10 mouse cellular contexts compared by ENCODE assay signal in genomic region chr1:89921806-89922205, GRCm38 (mm10). TPM values are rescaled to one million over a fixed set of nuclear protein-coding genes. Genes with fewer than 3 reads are reported as not detected.
DNase-seq lines count a peak whose midpoint lies in the region; ATAC-seq and TF ChIP-seq lines count a peak whose summit lies in the region.
"Had no signal": no experiment of that assay in that cellular context is flagged by ENCODE, and none has a peak within 500 bp of the region (broad histone marks: within the 10 kb centered on the region; RNA-seq: fewer than 3 reads in every experiment).

No protein-coding gene starts in this region.

- no peak for TF ChIP-seq EP300 in lung, postnatal 0 days (IDR thresholded peaks at IDR 0.05)

- no peaks in the 10 kb centered on the region for H3K4me1 ChIP-seq in lung, embryonic 14.5 days (ENCODE audit: insufficient read depth)
- H3K4me1 ChIP-seq in lung, postnatal 0 days (ENCODE audit: insufficient read depth, low read depth, low read length) = no peaks in the 10 kb centered on the region
- peaks cover 36% of the 10 kb centered on the region for H3K4me1 ChIP-seq in hindbrain, embryonic 14.5 days (replicated peaks; ENCODE audit: control insufficient read depth, insufficient read depth, low read length)
- 0 out of 2 replicates have a peak, but pooled peaks cover 16% of the 10 kb centered on the region for H3K4me1 ChIP-seq in midbrain, postnatal 0 days (ENCODE audit: insufficient read depth, low read length)

- no peak for ATAC-seq in lung, embryonic 14.5 days (ENCODE audit: insufficient read depth)
- no peak for ATAC-seq in lung, postnatal 0 days
- ATAC-seq in hindbrain, embryonic 14.5 days (ENCODE audit: low FRiP score) = no peak
- no peak for ATAC-seq in midbrain, postnatal 0 days (ENCODE audit: low FRiP score)
- ATAC-seq: forebrain, embryonic 16.5 days had no signal

- no peak overlapping the region for H3K4me3 ChIP-seq in lung, embryonic 14.5 days (ENCODE audit: low read depth, low read length)
- H3K4me3 ChIP-seq in lung, postnatal 0 days (ENCODE audit: low read depth, low read length) = no peak overlapping the region
- no peak overlapping the region for H3K4me3 ChIP-seq in hindbrain, embryonic 14.5 days (replicated peaks; ENCODE audit: low read length)
- H3K4me3 ChIP-seq in midbrain, postnatal 0 days (ENCODE audit: low read depth, low read length) = no peak overlapping the region
- H3K4me3 ChIP-seq: stomach, embryonic 15.5 days had no signal

- 3% methylated on average over 10 of the region's 10 CpGs for WGBS in lung, embryonic 14.5 days
- 2% methylated on average over 10 of the region's 10 CpGs for WGBS in lung, postnatal 0 days
- 2% methylated on average over 10 of the region's 10 CpGs for WGBS in hindbrain, embryonic 14.5 days
- WGBS in midbrain, postnatal 0 days = 3% methylated on average over 10 of the region's 10 CpGs

- no peak overlapping the region for H3K27ac ChIP-seq in lung, embryonic 14.5 days (ENCODE audit: low read depth)
- H3K27ac ChIP-seq in lung, postnatal 0 days (ENCODE audit: low read length) = no peak overlapping the region
- no peak overlapping the region for H3K27ac ChIP-seq in hindbrain, embryonic 14.5 days
- H3K27ac ChIP-seq in midbrain, postnatal 0 days (ENCODE audit: low read depth, low read length) = no peak overlapping the region
- H3K27ac ChIP-seq: stomach, embryonic 15.5 days had no signal

- H3K9ac ChIP-seq in lung, embryonic 14.5 days = no peak overlapping the region
- no peak overlapping the region for H3K9ac ChIP-seq in lung, postnatal 0 days (replicated peaks; ENCODE audit: low read depth)
- no peak overlapping the region for H3K9ac ChIP-seq in hindbrain, embryonic 14.5 days
- no peak overlapping the region for H3K9ac ChIP-seq in midbrain, postnatal 0 days (replicated peaks; ENCODE audit: low read length, poor library complexity, severe bottlenecking)
- H3K9ac ChIP-seq: stomach, embryonic 15.5 days had no signal

- TF ChIP-seq CTCF in lung, embryonic 14.5 days (IDR thresholded peaks at IDR 0.05; ENCODE audit: low read depth) = peak; percentile 21; the same call in 1 of the 2 replicates
- TF ChIP-seq CTCF in lung, postnatal 0 days (IDR thresholded peaks at IDR 0.05) = no peak
- peak; percentile 51 for TF ChIP-seq CTCF in midbrain, postnatal 0 days (IDR thresholded peaks at IDR 0.05)

- peak; percentile 46 for DNase-seq in embryo, embryonic 10.5 days (ENCODE audit: low spot score)
- DNase-seq in embryo, embryonic 10 days (ENCODE audit: low spot score) = no peak
- no peak for DNase-seq in lung, embryonic 14.5 days
- DNase-seq in lung, postnatal 0 days (ENCODE audit: low spot score) = no peak
- DNase-seq in hindbrain, embryonic 14.5 days (ENCODE audit: low spot score) = no peak
- no peak for DNase-seq in midbrain, postnatal 0 days (ENCODE audit: low spot score)
- DNase-seq in gastrocnemius, postnatal 10 days = no peak
- no peak for DNase-seq in lung, postnatal 25 days (ENCODE audit: low spot score)

- H3K9me3 ChIP-seq in lung, embryonic 14.5 days (ENCODE audit: low read depth, low read length) = no peaks in the 10 kb centered on the region
- no peaks in the 10 kb centered on the region for H3K9me3 ChIP-seq in lung, postnatal 0 days (ENCODE audit: low read length)
- no peaks in the 10 kb centered on the region for H3K9me3 ChIP-seq in hindbrain, embryonic 14.5 days (ENCODE audit: control insufficient read depth, low read length)
- H3K9me3 ChIP-seq in midbrain, postnatal 0 days (ENCODE audit: low read length) = no peaks in the 10 kb centered on the region
- H3K9me3 ChIP-seq: stomach, embryonic 15.5 days had no signal

- H3K4me2 ChIP-seq in lung, embryonic 14.5 days = no peak overlapping the region
- H3K4me2 ChIP-seq in lung, postnatal 0 days (replicated peaks; ENCODE audit: low read depth, low read length) = no peak overlapping the region
- H3K4me2 ChIP-seq in hindbrain, embryonic 14.5 days (replicated peaks) = 0 out of 2 replicates have a peak overlapping the region, but pooled peaks have one; percentile 41
- no peak overlapping the region for H3K4me2 ChIP-seq in midbrain, postnatal 0 days (ENCODE audit: low read depth, low read length, poor library complexity, severe bottlenecking)
- H3K4me2 ChIP-seq: stomach, embryonic 15.5 days had no signal

- no peaks in the 10 kb centered on the region for H3K36me3 ChIP-seq in lung, embryonic 14.5 days (ENCODE audit: insufficient read depth)
- H3K36me3 ChIP-seq in lung, postnatal 0 days (ENCODE audit: insufficient read depth, low read length) = no peaks in the 10 kb centered on the region
- H3K36me3 ChIP-seq in hindbrain, embryonic 14.5 days (replicated peaks; ENCODE audit: control insufficient read depth, insufficient read depth) = no peaks in the 10 kb centered on the region
- no peaks in the 10 kb centered on the region for H3K36me3 ChIP-seq in midbrain, postnatal 0 days (ENCODE audit: insufficient read depth, low read length)
- H3K36me3 ChIP-seq: stomach, embryonic 15.5 days had no signal

- H3K27me3 ChIP-seq in lung, embryonic 14.5 days (ENCODE audit: insufficient read depth, low read length) = peaks cover 82% of the 10 kb centered on the region
- peaks cover 78% of the 10 kb centered on the region for H3K27me3 ChIP-seq in lung, postnatal 0 days (replicated peaks; ENCODE audit: insufficient read depth, low read length)
- H3K27me3 ChIP-seq in hindbrain, embryonic 14.5 days (ENCODE audit: control insufficient read depth, insufficient read depth, low read length) = peaks cover 88% of the 10 kb centered on the region
- H3K27me3 ChIP-seq in midbrain, postnatal 0 days (ENCODE audit: insufficient read depth, low read length) = peaks cover 87% of the 10 kb centered on the region

RNA-seq across cellular contexts. Expression of gene Gbx2, which starts 9.2 kb away (rescaled TPM):
- 0.11 and 0.17 TPM in 2 replicates for polyA plus RNA-seq in lung, embryonic 14.5 days (2014; fragmentation: Nextera tagmentation; extraction: Ambion mirVana)
- polyA plus RNA-seq in lung, postnatal 0 days (2015; fragmentation: Nextera tagmentation; extraction: Ambion mirVana) = 0.13 TPM in 1 of 2 replicates, not detected in the other
- polyA plus RNA-seq in hindbrain, embryonic 14.5 days (2014; fragmentation: Nextera tagmentation; extraction: Ambion mirVana) = 40.6 and 41.6 TPM in 2 replicates
- 9.9 and 10.8 TPM in 2 replicates for total RNA-seq in midbrain, postnatal 0 days (2014; rRNA removed)
- polyA plus RNA-seq in midbrain, postnatal 0 days (2015; fragmentation: Nextera tagmentation; extraction: Ambion mirVana) = 15.2 and 22.8 TPM in 2 replicates
- total RNA-seq in gastrocnemius, postnatal 10 days (2021) = not detected

Comparison
In these comparisons a context has a peak if more than half of its experiments do, and no peak if none do; other contexts are left out.
1. RNA of gene Gbx2, which starts 9.2 kb away (polyA plus RNA-seq): 40.6 to 41.6 TPM in hindbrain, embryonic 14.5 days and 15.2 to 22.8 TPM in midbrain, postnatal 0 days; 0.11 to 0.17 TPM in lung, embryonic 14.5 days and 0.13 TPM in lung, postnatal 0 days; every median in the first group is over 10 times any median in the second.